Mouse (Mus musculus): ENCODE data around the gene Rai14.

- no peak for TF ChIP-seq EP300 (IDR thresholded peaks at IDR 0.05; ENCODE audit: low read depth)
- TF ChIP-seq CTCF (IDR thresholded peaks at IDR 0.05; ENCODE audit: low read depth): no peak
Measured at GRCm38 (mm10) chr15:10731398-10731797, 17.0 kb upstream of the Rai14 start.

Measured in liver, postnatal 0 days (tissue).